Mouse (Mus musculus) heart, adult 2 months (tissue): ENCODE results near the gene Mcoln2.

Experiments
- CTCF ChIP-seq: fragments of 200-600 bp; IDR thresholded peaks from 2 replicates; pipeline ENCODE4 v1.8.1; 2022; ENCODE audit warnings: antibody characterized with exemption, mild to moderate bottlenecking, moderate library complexity
- EP300 ChIP-seq: fragments of 200-500 bp; IDR thresholded peaks from 2 replicates; pipeline ENCODE4 v1.6.1; 2011; ENCODE audit warnings: low read depth, low read length, control low read depth; ENCODE audit not compliant: insufficient read depth
- POLR2A ChIP-seq: fragments of 200-500 bp; IDR thresholded peaks from 2 replicates; pipeline ENCODE4 v1.6.1; 2011; ENCODE audit warnings: mild to moderate bottlenecking, low read depth, low read length, control low read depth; ENCODE audit not compliant: insufficient read depth

DNA sequence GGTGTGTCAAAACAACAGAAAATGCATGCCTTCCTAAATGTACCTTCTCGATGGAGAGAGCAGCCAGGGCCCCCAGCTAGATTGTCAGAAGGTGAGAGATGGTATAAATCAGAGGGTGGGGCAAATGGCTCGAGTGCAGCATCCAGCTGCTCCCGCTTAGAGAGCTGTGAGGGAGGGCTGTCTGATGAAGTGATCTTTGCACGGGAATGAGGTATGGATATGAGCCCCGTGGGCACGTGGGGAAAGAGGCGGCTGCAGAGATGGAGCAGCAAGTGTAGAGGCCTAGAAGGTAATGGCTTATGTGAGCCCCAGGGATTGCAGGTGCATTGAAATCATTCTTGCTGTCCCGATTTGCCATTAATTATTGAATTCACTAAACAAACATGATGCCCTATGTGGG, 86.6 kb downstream of the Mcoln2 start:
- no peak for TF ChIP-seq CTCF
- no peak for TF ChIP-seq EP300
- TF ChIP-seq POLR2A: no peak
